In genomic region chr13:23571504-23572217, GRCm38 (mm10) we compare ENCODE assay signal across 1 mouse cellular context.
TF ChIP-seq lines count a peak whose summit lies in the region.

No protein-coding gene starts in this region.

TF ChIP-seq in ES-E14, 5 proteins besides CTCF, POLR2A, EP300 and RAD21:
- TF ChIP-seq HCFC1 (IDR thresholded peaks at IDR 0.05; ENCODE audit: borderline replicate concordance, insufficient read depth, low read length) (peak; percentile 49; the same call in 1 of the 2 replicates), CHD2 (IDR thresholded peaks at IDR 0.05; ENCODE audit: low read depth, low read length) (peak; percentile 64)
